ENCODE assay signal across 18 mouse cellular contexts in genomic region chr9:4266881-4267280, GRCm38 (mm10). TPM values are rescaled to one million over a fixed set of nuclear protein-coding genes. Genes with fewer than 3 reads are reported as not detected.
DNase-seq lines count a peak whose midpoint lies in the region; ATAC-seq lines count a peak whose summit lies in the region.
"Had no signal": no experiment of that assay in that cellular context is flagged by ENCODE, and none has a peak within 500 bp of the region (broad histone marks: within the 10 kb centered on the region; RNA-seq: fewer than 3 reads in every experiment).

No protein-coding gene starts in this region.

- WGBS in forebrain, embryonic 15.5 days = 95% methylated on average over 3 of the region's 3 CpGs
- 98% methylated on average over 3 of the region's 3 CpGs for WGBS in forebrain, embryonic 10.5 days
- 89% methylated on average over 3 of the region's 3 CpGs for WGBS in lung, embryonic 15.5 days
- 97% methylated on average over 3 of the region's 3 CpGs for WGBS in midbrain, embryonic 15.5 days
- WGBS in midbrain, embryonic 16.5 days = 90% methylated on average over 3 of the region's 3 CpGs

- DNase-seq in forebrain, embryonic 10.5 days (ENCODE audit: extremely low spot score, low spot score) = no peak
- no peak for DNase-seq in lung, postnatal 10 days
- DNase-seq: adrenal gland, adult 2 months; adrenal gland, postnatal 25 days; cerebellum, adult 2 months; cerebellum, postnatal 10 days; gastrocnemius, postnatal 10 days; heart, adult 2 months had no signal

- no peaks in the 10 kb centered on the region for H3K9me3 ChIP-seq in forebrain, embryonic 15.5 days
- H3K9me3 ChIP-seq in forebrain, embryonic 10.5 days = peaks cover 11% of the 10 kb centered on the region
- H3K9me3 ChIP-seq in lung, embryonic 15.5 days = no peaks in the 10 kb centered on the region
- no peaks in the 10 kb centered on the region for H3K9me3 ChIP-seq in midbrain, embryonic 15.5 days
- H3K9me3 ChIP-seq in midbrain, embryonic 16.5 days (replicated peaks; ENCODE audit: control insufficient read depth, low read length, poor library complexity, severe bottlenecking) = no peaks in the 10 kb centered on the region
- H3K9me3 ChIP-seq: intestine, embryonic 15.5 days had no signal

- ATAC-seq in forebrain, embryonic 15.5 days (replicated peaks) = 0 out of 2 replicates have a peak, but pooled peaks have one; percentile 16
- peak; percentile 19; the same call in 1 of the 2 replicates for ATAC-seq in lung, embryonic 15.5 days (ENCODE audit: borderline replicate concordance, extremely low read depth, low FRiP score, low TSS enrichment)
- 0 out of 2 replicates have a peak, but pooled peaks have one; percentile 20 for ATAC-seq in midbrain, embryonic 15.5 days (replicated peaks)
- no peak for ATAC-seq in midbrain, embryonic 16.5 days
- ATAC-seq: forebrain, embryonic 14.5 days; intestine, embryonic 15.5 days; Patski had no signal

- no peak overlapping the region for H3K4me2 ChIP-seq in forebrain, embryonic 15.5 days (replicated peaks)
- H3K4me2 ChIP-seq in lung, embryonic 15.5 days = no peak overlapping the region
- no peak overlapping the region for H3K4me2 ChIP-seq in midbrain, embryonic 15.5 days
- H3K4me2 ChIP-seq in midbrain, embryonic 16.5 days (ENCODE audit: low read length) = no peak overlapping the region
- H3K4me2 ChIP-seq: heart, embryonic 12.5 days; intestine, embryonic 15.5 days had no signal

- no peak overlapping the region for H3K9ac ChIP-seq in forebrain, embryonic 15.5 days (replicated peaks)
- H3K9ac ChIP-seq in lung, embryonic 15.5 days = no peak overlapping the region
- H3K9ac ChIP-seq in midbrain, embryonic 15.5 days = no peak overlapping the region
- H3K9ac ChIP-seq in midbrain, embryonic 16.5 days (ENCODE audit: low read depth, low read length) = no peak overlapping the region
- H3K9ac ChIP-seq: heart, embryonic 12.5 days; intestine, embryonic 15.5 days had no signal

- no peaks in the 10 kb centered on the region for H3K27me3 ChIP-seq in forebrain, embryonic 15.5 days
- no peaks in the 10 kb centered on the region for H3K27me3 ChIP-seq in forebrain, embryonic 10.5 days (ENCODE audit: poor library complexity, severe bottlenecking)
- H3K27me3 ChIP-seq in lung, embryonic 15.5 days = no peaks in the 10 kb centered on the region
- no peaks in the 10 kb centered on the region for H3K27me3 ChIP-seq in midbrain, embryonic 15.5 days (replicated peaks)
- no peaks in the 10 kb centered on the region for H3K27me3 ChIP-seq in midbrain, embryonic 16.5 days (ENCODE audit: control insufficient read depth, insufficient read depth, low read depth, low read length)
- H3K27me3 ChIP-seq: CH12.LX; heart, embryonic 12.5 days; intestine, embryonic 15.5 days; Patski had no signal

- no peaks in the 10 kb centered on the region for H3K4me1 ChIP-seq in forebrain, embryonic 15.5 days
- no peaks in the 10 kb centered on the region for H3K4me1 ChIP-seq in forebrain, embryonic 10.5 days
- no peaks in the 10 kb centered on the region for H3K4me1 ChIP-seq in lung, embryonic 15.5 days
- no peaks in the 10 kb centered on the region for H3K4me1 ChIP-seq in midbrain, embryonic 15.5 days
- no peaks in the 10 kb centered on the region for H3K4me1 ChIP-seq in midbrain, embryonic 16.5 days (ENCODE audit: control insufficient read depth, insufficient read depth, low read length)
- H3K4me1 ChIP-seq: heart, embryonic 12.5 days; hindbrain, embryonic 10.5 days; intestine, embryonic 15.5 days had no signal

- H3K4me3 ChIP-seq in forebrain, embryonic 15.5 days = no peak overlapping the region
- H3K4me3 ChIP-seq in forebrain, embryonic 10.5 days = no peak overlapping the region
- H3K4me3 ChIP-seq in lung, embryonic 15.5 days = no peak overlapping the region
- H3K4me3 ChIP-seq in midbrain, embryonic 15.5 days = no peak overlapping the region
- no peak overlapping the region for H3K4me3 ChIP-seq in midbrain, embryonic 16.5 days (ENCODE audit: low read depth, low read length)
- H3K4me3 ChIP-seq: heart, adult 2 months; heart, embryonic 12.5 days; hindbrain, embryonic 10.5 days; intestine, embryonic 15.5 days had no signal

- H3K36me3 ChIP-seq in forebrain, embryonic 15.5 days = no peaks in the 10 kb centered on the region
- no peaks in the 10 kb centered on the region for H3K36me3 ChIP-seq in forebrain, embryonic 10.5 days (replicated peaks)
- H3K36me3 ChIP-seq in lung, embryonic 15.5 days = no peaks in the 10 kb centered on the region
- no peaks in the 10 kb centered on the region for H3K36me3 ChIP-seq in midbrain, embryonic 15.5 days (replicated peaks)
- H3K36me3 ChIP-seq in midbrain, embryonic 16.5 days (ENCODE audit: control insufficient read depth, insufficient read depth, low read length) = no peaks in the 10 kb centered on the region
- H3K36me3 ChIP-seq: heart, embryonic 12.5 days; hindbrain, embryonic 10.5 days; intestine, embryonic 15.5 days had no signal

- no peak overlapping the region for H3K27ac ChIP-seq in forebrain, embryonic 15.5 days (replicated peaks)
- H3K27ac ChIP-seq in forebrain, embryonic 10.5 days = no peak overlapping the region
- no peak overlapping the region for H3K27ac ChIP-seq in lung, embryonic 15.5 days
- H3K27ac ChIP-seq in midbrain, embryonic 15.5 days = no peak overlapping the region
- H3K27ac ChIP-seq in midbrain, embryonic 16.5 days (ENCODE audit: low read length) = no peak overlapping the region
- H3K27ac ChIP-seq: heart, adult 2 months; hindbrain, embryonic 10.5 days; intestine, embryonic 15.5 days had no signal

RNA-seq across cellular contexts. Expression of gene Aasdhppt, which starts 42.4 kb away (rescaled TPM):
- polyA plus RNA-seq in forebrain, embryonic 15.5 days (2015; fragmentation: Nextera tagmentation; extraction: Ambion mirVana) = 35.5 and 36.5 TPM in 2 replicates
- 30.7 and 32.0 TPM in 2 replicates for polyA plus RNA-seq in forebrain, embryonic 10.5 days (2016; fragmentation: Nextera tagmentation; extraction: Ambion mirVana)
- 30.6 and 32.2 TPM in 2 replicates for polyA plus RNA-seq in lung, embryonic 15.5 days (2015; fragmentation: Nextera tagmentation; extraction: Ambion mirVana)
- 26.8 and 31.0 TPM in 2 replicates for polyA plus RNA-seq in midbrain, embryonic 15.5 days (2015; fragmentation: Nextera tagmentation; extraction: Ambion mirVana)
- 33.7 and 33.8 TPM in 2 replicates for polyA plus RNA-seq in midbrain, embryonic 16.5 days (2015; fragmentation: Nextera tagmentation; extraction: Ambion mirVana)

RNA-seq across cellular contexts. Expression of gene Kbtbd3, which starts 42.8 kb away (rescaled TPM):
- 9.3 and 10.1 TPM in 2 replicates for polyA plus RNA-seq in forebrain, embryonic 15.5 days (2015; fragmentation: Nextera tagmentation; extraction: Ambion mirVana)
- 6.0 and 6.1 TPM in 2 replicates for polyA plus RNA-seq in forebrain, embryonic 10.5 days (2016; fragmentation: Nextera tagmentation; extraction: Ambion mirVana)
- polyA plus RNA-seq in lung, embryonic 15.5 days (2015; fragmentation: Nextera tagmentation; extraction: Ambion mirVana) = 6.5 and 7.0 TPM in 2 replicates
- polyA plus RNA-seq in midbrain, embryonic 15.5 days (2015; fragmentation: Nextera tagmentation; extraction: Ambion mirVana) = 10.6 and 11.0 TPM in 2 replicates
- 12.1 and 13.8 TPM in 2 replicates for polyA plus RNA-seq in midbrain, embryonic 16.5 days (2015; fragmentation: Nextera tagmentation; extraction: Ambion mirVana)
